Mouse (Mus musculus): ENCODE measurements at regions not wholly inside any gene's neighbourhood (a gene's known extent, or its start where the extent isn't known, plus 50 kb on each side); places are given as distances from the start of the nearest gene placed in this dataset.

- Histone ChIP-seq H3K36me3 (ENCODE audit: control insufficient read depth, insufficient read depth, low read length) (no peaks in the 10 kb centered on the region), H3K4me1 (ENCODE audit: control insufficient read depth, insufficient read depth, low read length) (no peaks in the 10 kb centered on the region), H3K9me3 (replicated peaks; ENCODE audit: control insufficient read depth, low read length) (no peaks in the 10 kb centered on the region), H3K4me2 (ENCODE audit: low read depth, low read length) (no peak overlapping the region), H3K4me3 (replicated peaks; ENCODE audit: low read length) (no peak overlapping the region), H3K27me3 (ENCODE audit: control insufficient read depth, insufficient read depth, low read length) (no peaks in the 10 kb centered on the region), H3K27ac (ENCODE audit: low read length) (no peak overlapping the region), H3K9ac (ENCODE audit: low read length) (no peak overlapping the region)
- ATAC-seq (ENCODE audit: insufficient read depth, low FRiP score) = no peak
- WGBS = 55% methylated on average over 5 of the region's 5 CpGs
Observed at GRCm38 (mm10) chr3:147254454-147254853, 402.3 kb downstream of the Ttll7 start.

GRCm38 (mm10) chr3:147260958-147261595 is 408.9 kb downstream of the Ttll7 start:
- no peak overlapping the region for H3K9ac ChIP-seq (ENCODE audit: low read length)
- H3K4me3 ChIP-seq (replicated peaks; ENCODE audit: low read length) = no peak overlapping the region
- H3K27ac ChIP-seq (ENCODE audit: low read length) = no peak overlapping the region
- H3K36me3 ChIP-seq (ENCODE audit: control insufficient read depth, insufficient read depth, low read length) = no peaks in the 10 kb centered on the region
- no peaks in the 10 kb centered on the region for H3K27me3 ChIP-seq (ENCODE audit: control insufficient read depth, insufficient read depth, low read length)
- H3K9me3 ChIP-seq (replicated peaks; ENCODE audit: control insufficient read depth, low read length) = no peaks in the 10 kb centered on the region
- WGBS = 75% methylated on average over 10 of the region's 10 CpGs
- no peak overlapping the region for H3K4me2 ChIP-seq (ENCODE audit: low read depth, low read length)
- H3K4me1 ChIP-seq (ENCODE audit: control insufficient read depth, insufficient read depth, low read length) = no peaks in the 10 kb centered on the region
- no peak for ATAC-seq (ENCODE audit: insufficient read depth, low FRiP score)

- ATAC-seq (ENCODE audit: insufficient read depth, low FRiP score) = no peak
- H3K27me3 ChIP-seq (ENCODE audit: control insufficient read depth, insufficient read depth, low read length) = no peaks in the 10 kb centered on the region
- no peaks in the 10 kb centered on the region for H3K36me3 ChIP-seq (ENCODE audit: control insufficient read depth, insufficient read depth, low read length)
- no peaks in the 10 kb centered on the region for H3K9me3 ChIP-seq (replicated peaks; ENCODE audit: control insufficient read depth, low read length)
- H3K4me1 ChIP-seq (ENCODE audit: control insufficient read depth, insufficient read depth, low read length) = no peaks in the 10 kb centered on the region
- no peak overlapping the region for H3K27ac ChIP-seq (ENCODE audit: low read length)
- 48% methylated on average over 5 of the region's 5 CpGs for WGBS
- H3K9ac ChIP-seq (ENCODE audit: low read length) = no peak overlapping the region
- H3K4me3 ChIP-seq (replicated peaks; ENCODE audit: low read length) = no peak overlapping the region
- no peak overlapping the region for H3K4me2 ChIP-seq (ENCODE audit: low read depth, low read length)
Observed at GRCm38 (mm10) chr3:147266556-147266955, 414.4 kb downstream of the Ttll7 start.

- ATAC-seq (ENCODE audit: insufficient read depth, low FRiP score) = no peak
- WGBS = 54% methylated on average over 3 of the region's 3 CpGs
- H3K36me3 ChIP-seq (ENCODE audit: control insufficient read depth, insufficient read depth, low read length) = no peaks in the 10 kb centered on the region
- no peak overlapping the region for H3K4me3 ChIP-seq (replicated peaks; ENCODE audit: low read length)
- H3K27me3 ChIP-seq (ENCODE audit: control insufficient read depth, insufficient read depth, low read length) = no peaks in the 10 kb centered on the region
- H3K9me3 ChIP-seq (replicated peaks; ENCODE audit: control insufficient read depth, low read length) = no peaks in the 10 kb centered on the region
- H3K4me2 ChIP-seq (ENCODE audit: low read depth, low read length) = no peak overlapping the region
- no peak overlapping the region for H3K9ac ChIP-seq (ENCODE audit: low read length)
- no peak overlapping the region for H3K27ac ChIP-seq (ENCODE audit: low read length)
- no peaks in the 10 kb centered on the region for H3K4me1 ChIP-seq (ENCODE audit: control insufficient read depth, insufficient read depth, low read length)
Observed at GRCm38 (mm10) chr3:147273446-147273845, 421.3 kb downstream of the Ttll7 start.

GRCm38 (mm10) chr3:147278602-147279001 is 426.4 kb downstream of the Ttll7 start:
- H3K36me3 ChIP-seq (ENCODE audit: control insufficient read depth, insufficient read depth, low read length) = no peaks in the 10 kb centered on the region
- H3K4me3 ChIP-seq (replicated peaks; ENCODE audit: low read length) = no peak overlapping the region
- H3K9me3 ChIP-seq (replicated peaks; ENCODE audit: control insufficient read depth, low read length) = no peaks in the 10 kb centered on the region
- peak; percentile 40; the same call in 1 of the 2 replicates for ATAC-seq (ENCODE audit: insufficient read depth, low FRiP score)
- no peaks in the 10 kb centered on the region for H3K4me1 ChIP-seq (ENCODE audit: control insufficient read depth, insufficient read depth, low read length)
- H3K27ac ChIP-seq (ENCODE audit: low read length) = no peak overlapping the region
- H3K4me2 ChIP-seq (ENCODE audit: low read depth, low read length) = no peak overlapping the region
- no peak overlapping the region for H3K9ac ChIP-seq (ENCODE audit: low read length)
- H3K27me3 ChIP-seq (ENCODE audit: control insufficient read depth, insufficient read depth, low read length) = no peaks in the 10 kb centered on the region

- Histone ChIP-seq H3K27ac (ENCODE audit: low read length) (no peak overlapping the region), H3K36me3 (ENCODE audit: control insufficient read depth, insufficient read depth, low read length) (no peaks in the 10 kb centered on the region), H3K9ac (ENCODE audit: low read length) (no peak overlapping the region), H3K4me2 (ENCODE audit: low read depth, low read length) (no peak overlapping the region), H3K9me3 (replicated peaks; ENCODE audit: control insufficient read depth, low read length) (no peaks in the 10 kb centered on the region), H3K27me3 (ENCODE audit: control insufficient read depth, insufficient read depth, low read length) (no peaks in the 10 kb centered on the region), H3K4me3 (replicated peaks; ENCODE audit: low read length) (no peak overlapping the region), H3K4me1 (ENCODE audit: control insufficient read depth, insufficient read depth, low read length) (no peaks in the 10 kb centered on the region)
- 60% methylated on average over 9 of the region's 9 CpGs for WGBS
- ATAC-seq (ENCODE audit: insufficient read depth, low FRiP score) = no peak
Observed at GRCm38 (mm10) chr3:147283724-147284123, 431.6 kb downstream of the Ttll7 start.

- Histone ChIP-seq H3K9me3 (replicated peaks; ENCODE audit: control insufficient read depth, low read length) (no peaks in the 10 kb centered on the region), H3K27me3 (ENCODE audit: control insufficient read depth, insufficient read depth, low read length) (no peaks in the 10 kb centered on the region), H3K4me2 (ENCODE audit: low read depth, low read length) (no peak overlapping the region), H3K27ac (ENCODE audit: low read length) (no peak overlapping the region), H3K9ac (ENCODE audit: low read length) (no peak overlapping the region), H3K4me3 (replicated peaks; ENCODE audit: low read length) (no peak overlapping the region), H3K4me1 (ENCODE audit: control insufficient read depth, insufficient read depth, low read length) (no peaks in the 10 kb centered on the region), H3K36me3 (ENCODE audit: control insufficient read depth, insufficient read depth, low read length) (no peaks in the 10 kb centered on the region)
- ATAC-seq (ENCODE audit: insufficient read depth, low FRiP score) = no peak
- 89% methylated on average over 4 of the region's 4 CpGs for WGBS
Observed at GRCm38 (mm10) chr3:147284357-147284756, 432.2 kb downstream of the Ttll7 start.

- no peaks in the 10 kb centered on the region for H3K27me3 ChIP-seq (ENCODE audit: control insufficient read depth, insufficient read depth, low read length)
- H3K36me3 ChIP-seq (ENCODE audit: control insufficient read depth, insufficient read depth, low read length) = no peaks in the 10 kb centered on the region
- no peak overlapping the region for H3K4me2 ChIP-seq (ENCODE audit: low read depth, low read length)
- H3K9ac ChIP-seq (ENCODE audit: low read length) = no peak overlapping the region
- no peak overlapping the region for H3K4me3 ChIP-seq (replicated peaks; ENCODE audit: low read length)
- no peaks in the 10 kb centered on the region for H3K4me1 ChIP-seq (ENCODE audit: control insufficient read depth, insufficient read depth, low read length)
- H3K27ac ChIP-seq (ENCODE audit: low read length) = no peak overlapping the region
- no peak for ATAC-seq (ENCODE audit: insufficient read depth, low FRiP score)
- no peaks in the 10 kb centered on the region for H3K9me3 ChIP-seq (replicated peaks; ENCODE audit: control insufficient read depth, low read length)
- 41% methylated on average over 5 of the region's 5 CpGs for WGBS
Observed at GRCm38 (mm10) chr3:147285496-147285895, 433.3 kb downstream of the Ttll7 start.

GRCm38 (mm10) chr3:147287503-147287902 is 435.3 kb downstream of the Ttll7 start:
- no peak overlapping the region for H3K4me3 ChIP-seq (replicated peaks; ENCODE audit: low read length)
- WGBS = 66% methylated on average over 8 of the region's 8 CpGs
- no peaks in the 10 kb centered on the region for H3K9me3 ChIP-seq (replicated peaks; ENCODE audit: control insufficient read depth, low read length)
- H3K36me3 ChIP-seq (ENCODE audit: control insufficient read depth, insufficient read depth, low read length) = no peaks in the 10 kb centered on the region
- no peak overlapping the region for H3K27ac ChIP-seq (ENCODE audit: low read length)
- no peak overlapping the region for H3K9ac ChIP-seq (ENCODE audit: low read length)
- H3K27me3 ChIP-seq (ENCODE audit: control insufficient read depth, insufficient read depth, low read length) = no peaks in the 10 kb centered on the region
- no peaks in the 10 kb centered on the region for H3K4me1 ChIP-seq (ENCODE audit: control insufficient read depth, insufficient read depth, low read length)
- H3K4me2 ChIP-seq (ENCODE audit: low read depth, low read length) = no peak overlapping the region
- ATAC-seq (ENCODE audit: insufficient read depth, low FRiP score) = no peak

All from stomach, embryonic 16.5 days (tissue).